Mouse (Mus musculus): ENCODE results near the gene Dhx40.
"Not testable (repeated sequence)": the region's sequence is repeated elsewhere in the genome, so short reads cannot be mapped to it uniquely, and the experiment has no call there.

The Dhx40 gene

GRCm38 (mm10) chr11:86818928-86819327 is 11.4 kb upstream of the Dhx40 start:
- DNase-seq (ENCODE audit: low spot score), result no peak

- DNase-seq (ENCODE audit: low spot score), result not testable (repeated sequence)
These were observed 8.7 kb upstream of the Dhx40 start for GRCm38 (mm10) chr11:86816288-86816687.

GRCm38 (mm10) chr11:86814481-86814880 is 6.9 kb upstream of the Dhx40 start:
- DNase-seq (ENCODE audit: low spot score), result not testable (repeated sequence)

- not testable (repeated sequence) for DNase-seq (ENCODE audit: low spot score)
These were observed 5.7 kb upstream of the Dhx40 start for GRCm38 (mm10) chr11:86813256-86813655.

GRCm38 (mm10) chr11:86811326-86811630 is 3.7 kb upstream of the Dhx40 start:
- no peak for DNase-seq (ENCODE audit: low spot score)

- no peak for DNase-seq (ENCODE audit: low spot score)
These were observed 3.2 kb upstream of the Dhx40 start for GRCm38 (mm10) chr11:86810572-86811325.

- no peak for DNase-seq (ENCODE audit: low spot score)
These were observed 2.3 kb upstream of the Dhx40 start for GRCm38 (mm10) chr11:86809828-86810227.

GRCm38 (mm10) chr11:86807001-86807477 is 507 bp downstream of the Dhx40 start:
- peak; percentile 34 for DNase-seq (ENCODE audit: low spot score)

GRCm38 (mm10) chr11:86794161-86794560 is 13.4 kb downstream of the Dhx40 start:
- DNase-seq (ENCODE audit: low spot score), result no peak

- not testable (repeated sequence) for DNase-seq (ENCODE audit: low spot score)
These were observed 20.1 kb downstream of the Dhx40 start for GRCm38 (mm10) chr11:86787436-86787835.

- DNase-seq (ENCODE audit: low spot score), result no peak
These were observed 21.8 kb downstream of the Dhx40 start for GRCm38 (mm10) chr11:86785767-86786166.

GRCm38 (mm10) chr11:86769884-86770283 is 37.7 kb downstream of the Dhx40 start:
- no peak for DNase-seq (ENCODE audit: low spot score)

GRCm38 (mm10) chr11:86764501-86764900 is 43.0 kb downstream of the Dhx40 start:
- DNase-seq (ENCODE audit: low spot score), result no peak

- DNase-seq (ENCODE audit: low spot score), result not testable (repeated sequence)
These were observed 44.4 kb downstream of the Dhx40 start for GRCm38 (mm10) chr11:86763127-86763526.

- no peak for DNase-seq (ENCODE audit: low spot score)
These were observed 47.2 kb downstream of the Dhx40 start for GRCm38 (mm10) chr11:86760357-86760756.

- no peak for DNase-seq (ENCODE audit: low spot score)
These were observed 47.7 kb downstream of the Dhx40 start for GRCm38 (mm10) chr11:86759886-86760285.

GRCm38 (mm10) chr11:86759226-86759625 is 48.3 kb downstream of the Dhx40 start:
- no peak for DNase-seq (ENCODE audit: low spot score)

GRCm38 (mm10) chr11:86758559-86758958 is 49.0 kb downstream of the Dhx40 start:
- DNase-seq (ENCODE audit: low spot score), result no peak

GRCm38 (mm10) chr11:86757480-86758371 is 49.8 kb downstream of the Dhx40 start, which contains the start of gene Cltc:
TSS of gene Cltc (minus strand) at chr11:86757565.
- DNase-seq (ENCODE audit: low spot score), result peak; percentile 96

- no peak for DNase-seq (ENCODE audit: low spot score)
These were observed 50.4 kb downstream of the Dhx40 start for GRCm38 (mm10) chr11:86757142-86757479.

GRCm38 (mm10) chr11:86756156-86757141 is 51.1 kb downstream of the Dhx40 start:
- peak; percentile 55 for DNase-seq (ENCODE audit: low spot score)

- DNase-seq (ENCODE audit: low spot score), result no peak
These were observed 55.1 kb downstream of the Dhx40 start for GRCm38 (mm10) chr11:86752404-86752803.

All from urinary bladder, postnatal 14 days (tissue).